Mouse (Mus musculus) forebrain, embryonic 14.5 days (tissue): ENCODE results near the gene Mitf. TPM values are rescaled to one million over a fixed set of nuclear protein-coding genes. Genes with fewer than 3 reads are reported as not detected.

Experiments
- ATAC-seq: fragments of 200-750 bp; cut with Nextera tagmentation; 2 replicates; pipeline ENCODE4 v1.8.0; 2017; ENCODE audit warnings: mild to moderate bottlenecking, moderate library complexity
- DNase-seq: peaks from one replicate; pipeline ENCODE4 v3.0.0-alpha.2; 2015; ENCODE audit warnings: low spot score
- H3K27ac ChIP-seq: fragments of 300-500 bp; sonication (generic); 2 replicates; pipeline ENCODE4 v1.5.1; 2014; ENCODE audit warnings: low read depth, mild to moderate bottlenecking, control low read depth, low read length, moderate library complexity
- H3K27me3 ChIP-seq: fragments of 300-500 bp; sonication (generic); replicated peaks from 2 replicates; pipeline ENCODE4 v1.6.1; 2014; ENCODE audit warnings: low read length, control low read depth, mixed read lengths; ENCODE audit not compliant: control insufficient read depth, insufficient read depth
- H3K36me3 ChIP-seq: fragments of 300-500 bp; sonication (generic); 2 replicates; pipeline ENCODE4 v1.6.1; 2014; ENCODE audit warnings: low read length, control low read depth; ENCODE audit not compliant: control insufficient read depth, insufficient read depth
- H3K4me1 ChIP-seq: fragments of 300-500 bp; sonication (generic); 2 replicates; pipeline ENCODE4 v1.6.1; 2014; ENCODE audit warnings: antibody characterized with exemption, low read length, control low read depth; ENCODE audit not compliant: control insufficient read depth, insufficient read depth
- H3K4me2 ChIP-seq: fragments of 300-500 bp; sonication (generic); 2 replicates; pipeline ENCODE4 v1.6.1; 2014; ENCODE audit warnings: mild to moderate bottlenecking, control low read depth, low read length
- H3K4me3 ChIP-seq: fragments of 300-500 bp; sonication (generic); 2 replicates; pipeline ENCODE4 v1.5.1; 2014; ENCODE audit warnings: low read depth, low read length, control low read depth
- H3K9ac ChIP-seq: fragments of 300-500 bp; sonication (generic); 2 replicates; pipeline ENCODE4 v1.6.1; 2014; ENCODE audit warnings: mild to moderate bottlenecking, low read length, control low read depth, moderate library complexity
- H3K9me3 ChIP-seq: fragments of 300-500 bp; sonication (generic); replicated peaks from 2 replicates; pipeline ENCODE4 v1.6.1; 2016; ENCODE audit warnings: low read length, control low read depth, mixed read lengths; ENCODE audit not compliant: control insufficient read depth
- WGBS: fragments of 180-500 bp; shearing (Covaris S2); extraction: QIAGEN DNeasy Blood & Tissue Kit; methylation state at CpG from one replicate; pipeline ENCODE4 v1.1.7; 2014; 5-methylcytosine and 5-hydroxymethylcytosine counted together
- polyA plus RNA-seq: library from polyadenylated mRNA; unstranded; fragments of >200 nt; fragmentation: Nextera tagmentation; extraction: Ambion mirVana; gene quantifications from 2 replicates; pipeline ENCODE4 v1.2.1, GENCODE M21; 2014

Mitf gene
- polyA plus RNA-seq, 1 experiment from 2014 or later: 1.3 TPM

DNA sequence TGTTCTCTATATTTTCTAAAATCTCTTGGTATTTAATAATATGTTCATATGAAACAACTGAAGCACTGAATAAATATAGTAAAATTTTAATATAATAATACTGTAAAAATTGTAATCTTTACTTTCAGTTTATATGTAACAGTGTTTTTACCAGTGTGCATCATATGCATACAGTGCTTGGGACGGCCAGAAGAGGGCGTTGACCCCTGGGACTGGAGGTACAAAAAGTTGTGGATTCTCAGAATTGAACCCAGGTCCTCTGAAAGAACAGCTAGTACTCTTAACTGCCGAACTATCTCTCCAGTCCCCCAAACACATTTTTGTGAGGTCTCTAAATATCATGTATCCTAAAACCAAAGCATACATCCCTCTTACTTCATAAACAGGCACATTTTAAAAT, 179.6 kb downstream of the Mitf start:
- Histone ChIP-seq H3K4me3 (no peak overlapping the region), H3K4me1 (no peaks in the 10 kb centered on the region), H3K9me3 (no peaks in the 10 kb centered on the region), H3K36me3 (no peaks in the 10 kb centered on the region), H3K27me3 (no peaks in the 10 kb centered on the region), H3K9ac (no peak overlapping the region), H3K27ac (no peak overlapping the region), H3K4me2 (no peak overlapping the region)
- no peak for DNase-seq
- no peak for ATAC-seq
- 86% methylated on average over 3 of the region's 3 CpGs for WGBS

DNA sequence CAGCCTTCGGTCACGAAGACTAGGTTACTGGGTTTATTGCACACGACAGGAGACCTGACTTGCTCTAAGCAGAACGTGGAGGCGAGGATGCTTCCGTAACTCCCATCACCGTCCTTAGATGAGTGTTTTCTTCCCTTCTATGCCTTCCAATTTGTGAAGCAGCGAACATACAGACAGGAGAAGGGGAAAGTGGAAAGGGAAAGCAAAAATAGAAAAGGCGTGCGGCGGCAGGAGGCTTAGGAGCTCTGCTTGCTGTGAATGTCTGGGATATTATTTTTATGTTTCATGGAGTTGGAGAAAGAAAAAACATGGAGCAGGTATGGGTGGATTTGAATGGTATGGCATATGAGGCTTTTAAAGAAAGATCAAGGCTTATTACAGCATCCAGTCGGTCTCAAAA, 186.7 kb downstream of the Mitf start:
- ATAC-seq (no peak), DNase-seq (no peak)
- Histone ChIP-seq H3K36me3 (no peaks in the 10 kb centered on the region), H3K9me3 (no peaks in the 10 kb centered on the region), H3K4me1 (no peaks in the 10 kb centered on the region), H3K27me3 (no peaks in the 10 kb centered on the region), H3K4me3 (no peak overlapping the region), H3K4me2 (no peak overlapping the region), H3K27ac (no peak overlapping the region), H3K9ac (no peak overlapping the region)
- WGBS: 94% methylated on average over 12 of the region's 12 CpGs

DNA sequence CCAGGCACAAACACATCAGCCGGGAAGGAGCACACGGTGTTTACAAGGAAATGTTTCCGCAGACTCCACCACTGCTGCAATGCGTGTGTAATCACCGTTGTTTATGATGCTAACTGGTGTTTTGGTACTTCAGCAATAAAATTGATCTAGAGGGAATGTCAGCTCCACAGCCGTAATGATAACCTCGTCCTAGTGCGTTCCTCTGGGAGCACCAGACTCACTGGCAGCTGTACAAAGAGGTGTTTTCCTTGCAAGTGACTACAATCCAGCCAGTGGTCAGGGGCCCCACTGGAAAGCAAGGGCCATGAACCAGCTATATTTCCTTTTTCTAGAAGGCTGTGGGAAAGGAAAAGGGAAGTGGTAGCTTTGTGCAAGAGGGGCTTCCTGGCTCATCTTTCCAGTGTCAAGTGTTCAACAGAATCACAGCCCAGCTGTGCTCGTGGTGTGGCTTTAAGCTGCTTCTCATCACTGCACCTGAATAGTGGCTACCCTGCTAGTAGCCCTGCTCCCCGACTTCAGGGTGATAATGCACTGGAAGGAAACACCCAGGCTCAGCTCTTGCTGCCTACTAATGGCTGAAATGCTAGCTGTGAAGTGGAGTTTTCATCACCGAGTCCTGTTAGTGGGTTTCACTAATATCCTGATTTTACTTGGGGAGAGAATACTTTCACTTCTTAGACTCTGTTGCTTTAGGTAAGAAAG, 188.9 kb downstream of the Mitf start:
- Histone ChIP-seq H3K9ac (no peak overlapping the region), H3K4me1 (no peaks in the 10 kb centered on the region), H3K36me3 (no peaks in the 10 kb centered on the region), H3K9me3 (no peaks in the 10 kb centered on the region), H3K4me3 (no peak overlapping the region), H3K27ac (no peak overlapping the region), H3K27me3 (0 out of 2 replicates have a peak, but pooled peaks cover 3% of the 10 kb centered on the region), H3K4me2 (no peak overlapping the region)
- 78% methylated on average over 11 of the region's 11 CpGs for WGBS
- DNase-seq (no peak), ATAC-seq (no peak)

DNA sequence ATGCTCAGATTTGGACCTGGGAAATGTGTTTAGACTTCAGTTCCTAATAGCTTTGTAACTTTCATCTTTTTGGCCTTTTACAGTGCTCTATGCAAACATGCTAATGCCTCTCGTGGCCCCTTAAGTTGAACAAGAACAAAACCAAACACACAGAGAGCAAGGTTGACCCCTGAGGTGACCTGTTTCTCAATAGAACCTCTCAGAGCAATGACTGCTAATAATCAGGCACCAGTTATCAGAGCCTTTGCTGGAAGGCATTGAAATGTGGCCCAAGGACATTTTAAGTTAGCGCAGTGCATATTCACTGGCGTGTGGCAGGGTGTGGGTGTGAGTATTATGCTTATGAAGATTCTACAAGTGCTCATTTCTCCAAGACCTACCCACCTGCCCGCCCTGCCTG, 194.7 kb downstream of the Mitf start:
- no peak overlapping the region for H3K9ac ChIP-seq
- DNase-seq (no peak), ATAC-seq (no peak)
- no peaks in the 10 kb centered on the region for H3K4me1 ChIP-seq
- no peak overlapping the region for H3K27ac ChIP-seq
- H3K4me2 ChIP-seq: no peak overlapping the region
- 53% methylated on average over 4 of the region's 4 CpGs for WGBS
- 0 out of 2 replicates have a peak, but pooled peaks cover 3% of the 10 kb centered on the region for H3K27me3 ChIP-seq
- no peaks in the 10 kb centered on the region for H3K9me3 ChIP-seq
- no peak overlapping the region for H3K4me3 ChIP-seq
- H3K36me3 ChIP-seq: no peaks in the 10 kb centered on the region

DNA sequence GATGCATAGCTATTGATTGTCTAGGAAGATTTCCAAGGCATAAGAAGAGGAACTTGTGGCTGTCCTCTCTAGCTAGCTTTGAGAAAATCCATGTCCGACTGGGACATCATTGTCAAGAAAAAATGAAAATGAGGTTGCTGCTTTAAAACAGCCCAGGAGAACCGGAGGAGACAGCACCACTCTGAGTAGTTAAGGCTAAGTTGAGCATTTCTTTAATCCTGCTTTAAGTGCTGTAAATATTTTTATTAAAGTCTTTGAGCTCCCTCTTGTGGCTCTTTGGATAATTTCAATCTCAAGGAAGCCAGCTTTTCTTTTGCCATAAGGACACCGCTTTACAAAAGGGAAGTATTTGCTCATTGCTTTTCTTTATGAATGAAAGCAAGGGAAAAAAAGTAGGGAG, 196.3 kb downstream of the Mitf start:
- DNase-seq: peak; percentile 91
- 12% methylated on average over 3 of the region's 3 CpGs for WGBS
- Histone ChIP-seq H3K4me2 (no peak overlapping the region), H3K9me3 (no peaks in the 10 kb centered on the region), H3K27me3 (0 out of 2 replicates have a peak, but pooled peaks cover 3% of the 10 kb centered on the region), H3K4me1 (no peaks in the 10 kb centered on the region), H3K36me3 (no peaks in the 10 kb centered on the region), H3K4me3 (no peak overlapping the region), H3K27ac (no peak overlapping the region), H3K9ac (no peak overlapping the region)
- peak; percentile 52; the same call in 1 of the 2 replicates for ATAC-seq

DNA sequence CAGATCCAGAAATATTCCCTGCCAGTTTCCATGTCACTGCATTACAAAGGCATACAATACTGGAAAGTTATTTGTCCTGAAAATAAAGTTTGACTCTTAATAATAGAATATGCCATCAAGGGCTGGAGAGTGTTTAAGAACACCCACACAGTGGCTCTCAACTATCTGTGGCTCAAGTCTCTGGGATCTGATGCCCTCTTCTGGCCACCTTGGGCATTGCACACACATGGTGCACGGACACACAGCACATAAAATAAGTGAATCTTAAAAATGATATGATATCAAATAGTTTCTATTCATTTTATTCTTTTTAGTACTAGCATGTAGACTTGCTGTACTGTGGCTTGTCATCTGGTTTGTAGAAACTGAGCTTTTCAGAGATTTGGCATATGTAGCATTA, 198.7 kb downstream of the Mitf start:
- H3K27ac ChIP-seq: no peak overlapping the region
- 66% methylated on average over 1 of the region's 1 CpGs for WGBS
- 0 out of 2 replicates have a peak, but pooled peaks cover 2% of the 10 kb centered on the region for H3K27me3 ChIP-seq
- H3K36me3 ChIP-seq: no peaks in the 10 kb centered on the region
- no peak overlapping the region for H3K9ac ChIP-seq
- DNase-seq (no peak), ATAC-seq (no peak)
- H3K4me2 ChIP-seq: no peak overlapping the region
- no peaks in the 10 kb centered on the region for H3K4me1 ChIP-seq
- no peaks in the 10 kb centered on the region for H3K9me3 ChIP-seq
- H3K4me3 ChIP-seq: no peak overlapping the region

DNA sequence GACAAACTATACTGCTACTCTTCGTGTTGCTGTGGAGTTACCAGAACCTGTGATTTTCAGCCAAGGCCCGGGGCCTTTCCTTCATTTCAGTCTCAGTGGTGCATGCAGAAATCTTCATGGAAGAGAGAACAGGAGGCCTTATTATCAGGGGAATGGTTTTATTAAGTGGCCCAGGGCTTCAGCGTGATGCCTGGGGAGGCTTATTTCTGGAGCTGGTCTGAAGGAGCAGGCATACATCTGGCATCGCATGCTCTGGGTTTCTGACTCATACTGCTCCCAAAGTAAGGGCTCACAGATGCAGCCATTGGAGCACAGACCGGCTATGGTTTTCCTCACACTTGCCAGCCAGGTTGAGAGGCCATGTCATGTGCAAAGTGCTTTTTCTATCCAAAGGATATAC, 208.2 kb downstream of the Mitf start:
- Histone ChIP-seq H3K4me2 (no peak overlapping the region), H3K9me3 (no peaks in the 10 kb centered on the region), H3K36me3 (no peaks in the 10 kb centered on the region), H3K27ac (no peak overlapping the region), H3K27me3 (no peaks in the 10 kb centered on the region), H3K4me1 (no peaks in the 10 kb centered on the region), H3K9ac (no peak overlapping the region), H3K4me3 (no peak overlapping the region)
- ATAC-seq (no peak), DNase-seq (no peak)
- WGBS: 74% methylated on average over 5 of the region's 5 CpGs

DNA sequence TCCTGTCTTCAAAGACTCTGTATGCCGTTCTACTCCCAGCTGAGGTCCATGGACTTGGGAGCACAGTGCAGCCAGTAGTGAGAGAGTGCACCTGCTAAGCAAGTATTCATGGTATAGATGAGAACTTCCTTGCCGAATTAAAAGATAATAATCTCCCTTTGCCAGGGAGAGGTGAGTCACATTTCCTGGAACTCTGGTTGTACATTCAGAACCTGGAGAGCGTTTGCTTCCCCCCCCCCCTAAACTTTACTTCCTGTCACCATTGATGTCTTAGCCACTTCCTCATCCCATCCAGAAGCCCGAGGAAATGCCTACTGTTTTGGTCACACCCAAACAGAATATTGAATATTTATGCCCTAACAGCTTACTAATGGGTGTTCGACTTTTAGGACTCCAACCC, 209.0 kb downstream of the Mitf start:
- Histone ChIP-seq H3K27me3 (no peaks in the 10 kb centered on the region), H3K4me2 (no peak overlapping the region), H3K36me3 (no peaks in the 10 kb centered on the region), H3K9me3 (no peaks in the 10 kb centered on the region), H3K9ac (no peak overlapping the region), H3K27ac (no peak overlapping the region), H3K4me3 (no peak overlapping the region), H3K4me1 (no peaks in the 10 kb centered on the region)
- DNase-seq (no peak), ATAC-seq (no peak)
- 89% methylated on average over 5 of the region's 5 CpGs for WGBS

DNA sequence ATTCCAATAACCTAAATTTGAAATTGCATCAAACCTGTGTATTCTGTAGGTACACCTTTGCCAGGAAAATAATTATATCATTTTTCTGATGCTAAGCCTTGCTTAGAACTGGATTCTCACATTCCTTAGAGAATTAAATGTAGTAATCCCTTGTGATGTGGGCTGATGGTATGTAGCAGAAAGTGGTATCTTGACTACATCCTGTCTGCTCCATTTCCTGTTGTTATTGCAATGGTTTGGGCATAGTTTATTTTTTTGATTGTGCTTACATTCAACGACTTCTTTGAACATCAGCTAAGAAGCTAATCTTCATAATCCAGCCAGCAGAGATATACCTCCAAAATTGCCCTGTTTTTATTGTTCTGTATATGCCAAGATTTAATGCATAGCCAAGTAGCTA, 217.0 kb downstream of the Mitf start:
- no peak overlapping the region for H3K4me2 ChIP-seq
- no peaks in the 10 kb centered on the region for H3K9me3 ChIP-seq
- 69% methylated on average over 1 of the region's 1 CpGs for WGBS
- no peaks in the 10 kb centered on the region for H3K4me1 ChIP-seq
- H3K27ac ChIP-seq: no peak overlapping the region
- ATAC-seq (no peak), DNase-seq (no peak)
- no peaks in the 10 kb centered on the region for H3K27me3 ChIP-seq
- H3K9ac ChIP-seq: no peak overlapping the region
- H3K4me3 ChIP-seq: no peak overlapping the region
- H3K36me3 ChIP-seq: no peaks in the 10 kb centered on the region
